Mouse (Mus musculus) ES-E14 (cell line): ENCODE data around the gene Mcm6.

Experiments
- CHD2 ChIP-seq: IDR thresholded peaks from 2 replicates; pipeline ENCODE4 v1.6.1; 2014; ENCODE audit warnings: mild to moderate bottlenecking, low read depth, low read length, inconsistent platforms
- MAFK ChIP-seq: IDR thresholded peaks from 2 replicates; pipeline ENCODE4 v1.6.1; 2014; ENCODE audit warnings: mild to moderate bottlenecking, low read depth, low read length, inconsistent platforms; ENCODE audit not compliant: insufficient read depth
- ZC3H11A ChIP-seq: IDR thresholded peaks from 2 replicates; pipeline ENCODE4 v1.6.1; 2012; ENCODE audit warnings: low read depth, mild to moderate bottlenecking, inconsistent platforms, low read length, borderline replicate concordance

- TF ChIP-seq MAFK (no peak), ZC3H11A (no peak), CHD2 (no peak)
These were observed 17.4 kb upstream of the Mcm6 start for GRCm38 (mm10) chr1:128376841-128377240.
